Mouse (Mus musculus) embryonic facial prominence, embryonic 11.5 days (tissue): ENCODE results near the gene Apon. TPM values are rescaled to one million over a fixed set of nuclear protein-coding genes. Genes with fewer than 3 reads are reported as not detected.
"Not testable (repeated sequence)": the region's sequence is repeated elsewhere in the genome, so short reads cannot be mapped to it uniquely, and the experiment has no call there.

ENCODE experiments used
- ATAC-seq: fragments of 200-750 bp; cut with Nextera tagmentation; replicated peaks from 2 replicates; pipeline ENCODE4 v1.8.0; 2017; ENCODE audit warnings: low read depth; ENCODE audit not compliant: insufficient number of reproducible peaks, low FRiP score, low TSS enrichment
- DNase-seq: peaks from one replicate; pipeline ENCODE4 v3.0.0-alpha.2; 2015; ENCODE audit warnings: low spot score
- H3K27ac ChIP-seq: fragments of 300-500 bp; sonication (generic); replicated peaks from 2 replicates; pipeline ENCODE4 v1.5.1; 2014; ENCODE audit warnings: mild to moderate bottlenecking, low read depth, low read length, control low read depth
- H3K27me3 ChIP-seq: fragments of 300-500 bp; sonication (generic); 2 replicates; pipeline ENCODE4 v1.6.1; 2014; ENCODE audit warnings: mild to moderate bottlenecking, low read length, moderate library complexity, mixed read lengths; ENCODE audit not compliant: control insufficient read depth, insufficient read depth
- H3K36me3 ChIP-seq: fragments of 300-500 bp; sonication (generic); replicated peaks from 2 replicates; pipeline ENCODE4 v1.6.1; 2014; ENCODE audit warnings: low read depth, mild to moderate bottlenecking, low read length, moderate library complexity, mixed read lengths; ENCODE audit not compliant: control insufficient read depth, insufficient read depth
- H3K4me1 ChIP-seq: fragments of 300-500 bp; sonication (generic); 2 replicates; pipeline ENCODE4 v1.6.1; 2014; ENCODE audit warnings: low read length, mixed read lengths; ENCODE audit not compliant: control insufficient read depth, insufficient read depth
- H3K4me2 ChIP-seq: fragments of 300-500 bp; sonication (generic); 2 replicates; pipeline ENCODE4 v1.6.1; 2014; ENCODE audit warnings: low read depth, mild to moderate bottlenecking, control low read depth, low read length, moderate library complexity
- H3K4me3 ChIP-seq: fragments of 300-500 bp; sonication (generic); 2 replicates; pipeline ENCODE4 v1.5.1; 2014; ENCODE audit warnings: low read depth, low read length, control low read depth
- H3K9ac ChIP-seq: fragments of 300-500 bp; sonication (generic); replicated peaks from 2 replicates; pipeline ENCODE4 v1.6.1; 2014; ENCODE audit warnings: mild to moderate bottlenecking, control low read depth, low read length
- H3K9me3 ChIP-seq: fragments of 300-500 bp; sonication (generic); replicated peaks from 2 replicates; pipeline ENCODE4 v1.6.1; 2016; ENCODE audit warnings: mild to moderate bottlenecking, low read length, inconsistent platforms, mixed read lengths; ENCODE audit not compliant: control insufficient read depth
- WGBS: fragments of 180-500 bp; shearing (Covaris S2); extraction: QIAGEN DNeasy Blood & Tissue Kit; methylation state at CpG from one replicate; pipeline ENCODE4 v1.1.7; 2014; 5-methylcytosine and 5-hydroxymethylcytosine counted together
- polyA plus RNA-seq: library from polyadenylated mRNA; unstranded; fragments of >200 nt; fragmentation: Nextera tagmentation; extraction: Ambion mirVana; gene quantifications from 2 replicates; pipeline ENCODE4 v1.2.1, GENCODE M21; 2014

Gene Apon
- polyA plus RNA-seq, 1 experiment from 2014 or later = 0.80 TPM

DNA sequence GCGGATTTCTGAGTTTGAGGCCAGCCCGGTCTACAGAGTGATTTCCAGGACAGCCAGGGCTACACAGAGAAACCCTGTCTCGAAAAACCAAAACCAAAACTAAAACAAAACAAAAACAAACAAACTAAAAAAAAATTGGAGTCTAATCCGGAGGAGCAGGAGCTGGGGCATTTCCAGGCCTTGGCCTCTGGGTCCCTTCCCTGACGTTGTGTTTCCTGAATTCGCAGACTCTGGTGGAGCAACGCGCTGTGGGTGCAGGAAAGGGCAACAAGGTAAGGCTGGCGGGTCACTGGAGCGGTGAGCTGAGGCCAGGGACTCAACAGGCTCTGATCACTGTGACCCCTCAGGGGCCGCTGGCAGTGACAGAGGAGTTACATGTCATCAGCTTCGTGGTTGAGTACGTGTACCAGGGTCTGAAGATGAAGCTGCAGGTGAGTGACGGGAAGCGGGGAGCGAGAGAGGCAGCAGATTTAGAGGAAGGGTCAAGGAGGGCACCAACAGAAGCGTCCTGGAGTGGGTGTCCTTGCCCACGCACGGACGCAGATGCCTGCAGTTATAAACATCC lies 29.1 kb downstream of the Apon start:
- 84% methylated on average over 20 of the region's 20 CpGs for WGBS
- H3K4me3 ChIP-seq = no peak overlapping the region
- no peak overlapping the region for H3K9ac ChIP-seq
- no peaks in the 10 kb centered on the region for H3K27me3 ChIP-seq
- DNase-seq (no peak), ATAC-seq (no peak)
- H3K4me1 ChIP-seq = no peaks in the 10 kb centered on the region
- H3K36me3 ChIP-seq = no peaks in the 10 kb centered on the region; the same call in 1 of the 2 replicates
- no peak overlapping the region for H3K27ac ChIP-seq
- H3K9me3 ChIP-seq = no peaks in the 10 kb centered on the region
- no peak overlapping the region for H3K4me2 ChIP-seq

DNA sequence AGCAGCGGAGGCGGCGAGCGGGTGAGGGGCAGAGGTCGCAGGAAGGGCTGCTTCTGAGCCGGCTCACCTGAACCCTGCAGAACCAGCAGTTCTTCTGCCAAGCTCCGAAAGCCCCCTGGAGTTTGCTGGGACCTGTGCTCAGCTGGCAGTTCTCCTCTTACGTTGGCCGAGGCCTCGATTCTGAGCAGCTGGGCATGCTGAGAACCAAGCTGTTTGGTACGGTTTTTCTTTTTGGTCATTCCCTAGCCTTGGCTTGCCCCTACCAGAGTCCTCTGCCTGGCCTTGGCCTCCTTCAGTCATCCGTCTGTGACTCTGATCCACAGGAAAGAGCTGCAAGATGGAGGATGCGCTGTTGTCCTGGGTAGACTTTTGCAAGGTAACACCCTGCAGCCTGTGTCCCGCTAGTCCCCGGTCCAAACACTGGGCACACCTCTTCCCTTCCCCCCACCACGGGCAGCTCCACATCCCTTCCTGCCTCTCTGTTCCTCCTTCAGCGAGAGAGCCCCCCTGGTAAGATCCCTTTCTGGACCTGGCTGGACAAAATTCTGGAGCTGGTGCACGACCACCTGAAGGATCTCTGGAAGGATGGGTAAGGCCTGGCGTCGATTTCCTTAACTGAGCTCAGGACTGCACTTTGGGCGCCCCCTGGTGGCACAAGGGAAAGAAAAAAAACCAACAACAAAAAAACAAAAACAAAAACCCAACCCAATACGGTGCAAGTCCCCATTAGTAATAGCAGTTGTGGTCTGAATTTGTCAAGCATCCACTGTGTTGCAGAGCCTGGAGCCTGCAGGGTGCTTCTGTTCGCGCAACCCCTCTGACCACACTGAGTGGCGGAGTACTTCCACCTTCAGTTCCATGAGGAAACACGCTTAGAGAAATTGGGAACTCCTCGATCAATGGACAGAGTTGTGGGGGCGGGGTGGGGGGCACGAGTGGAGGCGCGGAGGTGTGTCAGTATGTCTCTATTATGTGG lies 30.0 kb downstream of the Apon start:
- Histone ChIP-seq H3K9ac (no peak overlapping the region), H3K27me3 (no peaks in the 10 kb centered on the region), H3K27ac (no peak overlapping the region), H3K4me2 (no peak overlapping the region), H3K9me3 (no peaks in the 10 kb centered on the region), H3K36me3 (no peaks in the 10 kb centered on the region; the same call in 1 of the 2 replicates), H3K4me1 (no peaks in the 10 kb centered on the region), H3K4me3 (no peak overlapping the region)
- 59% methylated on average over 31 of the region's 31 CpGs for WGBS
- DNase-seq = peak; percentile 83
- 0 out of 2 replicates have a peak, but pooled peaks have one; percentile 3 for ATAC-seq

DNA sequence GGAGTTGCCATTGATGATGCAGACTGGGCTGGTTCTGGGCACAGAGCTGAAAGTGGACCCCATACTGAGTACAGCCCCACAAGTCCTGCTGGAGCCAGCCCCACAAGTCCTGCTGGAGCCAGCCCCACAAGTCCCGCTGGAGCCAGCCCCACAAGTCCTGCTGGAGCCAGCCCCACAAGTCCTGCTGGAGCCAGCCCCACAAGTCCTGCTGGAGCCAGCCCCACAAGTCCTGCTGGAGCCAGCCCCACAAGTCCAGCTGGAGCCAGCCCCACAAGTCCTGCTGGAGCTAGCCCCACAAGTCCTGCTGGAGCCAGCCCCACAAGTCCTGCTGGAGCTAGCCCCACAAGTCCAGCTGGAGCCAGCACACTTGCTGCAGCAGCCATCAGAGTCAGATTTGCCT lies 36.7 kb downstream of the Apon start:
- ATAC-seq, DNase-seq, H3K4me2 ChIP-seq, H3K9ac ChIP-seq, H3K4me1 ChIP-seq, H3K27ac ChIP-seq, H3K27me3 ChIP-seq, H3K4me3 ChIP-seq, H3K9me3 ChIP-seq, H3K36me3 ChIP-seq: not testable (repeated sequence)
- WGBS = 56% methylated on average over 1 of the region's 1 CpGs

DNA sequence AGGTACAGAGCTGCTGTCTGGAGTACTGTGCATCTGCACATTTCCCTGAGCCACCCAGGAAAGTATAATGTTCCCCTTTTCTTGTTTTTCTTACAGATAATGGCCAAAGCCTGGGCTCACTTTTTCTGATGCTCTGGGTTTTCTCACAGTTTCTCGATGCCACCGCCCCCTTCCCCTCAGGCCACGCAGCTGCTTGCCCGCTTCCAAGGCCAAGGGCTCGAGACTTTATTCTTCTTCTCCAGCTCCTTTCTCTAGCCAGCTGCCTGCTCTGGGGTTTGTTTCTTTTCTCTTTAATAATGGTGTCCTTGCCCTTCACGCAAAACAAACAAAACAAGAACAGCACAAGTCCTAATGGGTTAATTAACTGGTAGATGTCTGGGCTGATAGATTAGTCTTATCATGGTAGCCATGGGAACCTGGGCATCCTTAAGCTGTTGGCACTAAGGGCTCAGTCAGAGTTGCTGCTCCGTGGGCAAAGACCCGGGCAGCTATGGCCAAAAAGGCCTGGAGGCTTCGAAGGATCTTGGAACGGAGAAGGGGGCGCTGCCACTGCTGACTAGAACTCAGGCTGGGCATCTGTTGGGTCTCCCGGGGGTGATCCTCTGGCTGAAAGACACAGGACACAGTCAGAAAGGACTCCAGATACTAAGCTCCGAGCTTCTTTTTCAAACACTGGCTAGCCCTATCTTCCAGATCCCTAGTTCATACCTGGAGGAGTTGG lies 42.6 kb downstream of the Apon start:
- DNase-seq = no peak
- WGBS = 79% methylated on average over 13 of the region's 13 CpGs
- ATAC-seq = no peak
- Histone ChIP-seq H3K27ac (no peak overlapping the region), H3K27me3 (no peaks in the 10 kb centered on the region), H3K9me3 (no peaks in the 10 kb centered on the region), H3K4me1 (no peaks in the 10 kb centered on the region), H3K4me2 (no peak overlapping the region), H3K9ac (no peak overlapping the region), H3K4me3 (no peak overlapping the region), H3K36me3 (no peaks in the 10 kb centered on the region)

DNA sequence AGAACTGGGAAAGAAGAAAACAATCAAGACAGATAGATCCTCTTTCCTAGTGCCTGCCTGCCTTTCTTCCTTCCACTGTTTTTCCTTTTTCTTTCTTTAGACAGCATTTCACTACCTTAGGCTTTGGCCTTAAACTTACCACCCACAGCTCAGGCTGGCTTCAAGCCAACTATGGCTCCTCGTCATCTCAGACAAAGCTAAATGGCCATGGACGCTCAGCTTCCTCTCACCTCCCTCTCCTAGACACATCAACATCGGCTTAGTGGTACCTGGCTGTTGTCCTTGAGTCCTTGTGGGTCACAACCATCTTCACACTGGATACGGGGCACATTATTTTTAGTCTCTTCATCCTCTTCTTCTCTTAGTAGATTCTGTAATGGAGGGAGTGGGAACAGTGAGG lies 43.3 kb downstream of the Apon start:
- H3K9me3 ChIP-seq = no peaks in the 10 kb centered on the region
- no peaks in the 10 kb centered on the region for H3K36me3 ChIP-seq
- DNase-seq = no peak
- no peak for ATAC-seq
- no peak overlapping the region for H3K9ac ChIP-seq
- 88% methylated on average over 4 of the region's 4 CpGs for WGBS
- H3K4me1 ChIP-seq = no peaks in the 10 kb centered on the region; the same call in 1 of the 2 replicates
- no peaks in the 10 kb centered on the region for H3K27me3 ChIP-seq
- no peak overlapping the region for H3K27ac ChIP-seq
- H3K4me3 ChIP-seq = no peak overlapping the region
- no peak overlapping the region for H3K4me2 ChIP-seq

DNA sequence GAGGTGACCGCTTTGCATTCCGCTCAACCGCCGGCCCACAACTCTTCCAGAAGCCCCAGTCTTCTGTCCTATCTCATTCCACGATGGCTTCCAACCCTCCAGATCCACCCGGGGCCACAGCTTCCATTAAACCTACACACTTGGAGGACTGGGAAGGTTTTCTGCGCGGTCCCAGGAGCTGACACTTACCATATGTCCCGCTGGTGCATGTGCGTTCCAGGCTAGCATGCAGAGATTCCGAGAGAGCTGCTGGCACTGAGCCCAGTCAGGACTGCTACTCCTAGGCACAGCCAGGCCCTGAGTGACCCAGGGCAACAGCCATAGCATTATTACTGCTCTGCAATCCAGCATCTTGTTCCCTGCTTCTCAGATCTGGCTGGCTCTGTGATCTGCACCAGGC lies 43.7 kb downstream of the Apon start:
- DNase-seq (no peak), ATAC-seq (no peak)
- Histone ChIP-seq H3K27ac (no peak overlapping the region), H3K9ac (no peak overlapping the region), H3K4me1 (peaks cover 4% of the 10 kb centered on the region), H3K9me3 (no peaks in the 10 kb centered on the region), H3K4me2 (no peak overlapping the region), H3K27me3 (no peaks in the 10 kb centered on the region), H3K36me3 (no peaks in the 10 kb centered on the region), H3K4me3 (no peak overlapping the region)
- 86% methylated on average over 11 of the region's 11 CpGs for WGBS

GRCm38 (mm10) chr10:128298243-128298642 lies 44.3 kb downstream of the Apon start:
- ATAC-seq (no peak), DNase-seq (no peak)
- Histone ChIP-seq H3K9ac (no peak overlapping the region), H3K9me3 (no peaks in the 10 kb centered on the region), H3K4me2 (no peak overlapping the region), H3K4me3 (no peak overlapping the region), H3K27me3 (no peaks in the 10 kb centered on the region), H3K4me1 (peaks cover 4% of the 10 kb centered on the region), H3K36me3 (no peaks in the 10 kb centered on the region), H3K27ac (no peak overlapping the region)
- WGBS = 60% methylated on average over 6 of the region's 6 CpGs
